Mouse (Mus musculus) cerebellum, adult 9-10 months (tissue): ENCODE data around the gene Shisal1.

Experiments used
- DNase-seq: peaks from one replicate; pipeline ENCODE4 v3.0.0; 2022

Gene Shisal1

GRCm38 (mm10) chr15:84446997-84447396 is at the start of gene Shisal1:
TSS of gene Shisal1 (minus strand) at chr15:84447097.
- DNase-seq, result no peak

GRCm38 (mm10) chr15:84490486-84490885 is 43.6 kb upstream of the Shisal1 start:
- DNase-seq, result no peak

GRCm38 (mm10) chr15:84484255-84484654 is 37.4 kb upstream of the Shisal1 start:
- DNase-seq, result no peak

GRCm38 (mm10) chr15:84483622-84484021 is 36.7 kb upstream of the Shisal1 start:
- DNase-seq, result no peak

- DNase-seq, result no peak
Measured at GRCm38 (mm10) chr15:84481259-84481877, 34.5 kb upstream of the Shisal1 start.

- DNase-seq, result no peak
Measured at GRCm38 (mm10) chr15:84469391-84469790, 22.5 kb upstream of the Shisal1 start.

GRCm38 (mm10) chr15:84467761-84468160 is 20.9 kb upstream of the Shisal1 start:
- DNase-seq, result no peak

GRCm38 (mm10) chr15:84466458-84467267 is 19.8 kb upstream of the Shisal1 start:
- no peak for DNase-seq

GRCm38 (mm10) chr15:84461429-84461828 is 14.5 kb upstream of the Shisal1 start:
- no peak for DNase-seq

- no peak for DNase-seq
Measured at GRCm38 (mm10) chr15:84458983-84459382, 12.1 kb upstream of the Shisal1 start.

- no peak for DNase-seq
Measured at GRCm38 (mm10) chr15:84455286-84455685, 8.4 kb upstream of the Shisal1 start.

GRCm38 (mm10) chr15:84453091-84453490 is 6.2 kb upstream of the Shisal1 start:
- no peak for DNase-seq

- peak; percentile 45 for DNase-seq
Measured at GRCm38 (mm10) chr15:84450441-84451183, 3.7 kb upstream of the Shisal1 start.

- no peak for DNase-seq
Measured at GRCm38 (mm10) chr15:84445812-84446716, 833 bp downstream of the Shisal1 start.

GRCm38 (mm10) chr15:84444181-84444580 is 2.7 kb downstream of the Shisal1 start:
- DNase-seq, result no peak

GRCm38 (mm10) chr15:84443631-84444030 is 3.3 kb downstream of the Shisal1 start:
- no peak for DNase-seq

- DNase-seq, result no peak
Measured at GRCm38 (mm10) chr15:84441682-84442315, 5.1 kb downstream of the Shisal1 start.

GRCm38 (mm10) chr15:84440820-84441219 is 6.1 kb downstream of the Shisal1 start:
- no peak for DNase-seq

GRCm38 (mm10) chr15:84433586-84434185 is 13.2 kb downstream of the Shisal1 start:
- no peak for DNase-seq

GRCm38 (mm10) chr15:84430482-84430881 is 16.4 kb downstream of the Shisal1 start:
- no peak for DNase-seq

GRCm38 (mm10) chr15:84427624-84428023 is 19.3 kb downstream of the Shisal1 start:
- DNase-seq, result no peak

GRCm38 (mm10) chr15:84425733-84426132 is 21.2 kb downstream of the Shisal1 start:
- no peak for DNase-seq
